Mouse (Mus musculus) testis, adult 2 months (tissue): ENCODE measurements around the gene Gm8374. TPM values are rescaled to one million over a fixed set of nuclear protein-coding genes. Genes with fewer than 3 reads are reported as not detected.
"Not testable (repeated sequence)": the region's sequence is repeated elsewhere in the genome, so short reads cannot be mapped to it uniquely, and the experiment has no call there.

ENCODE experiments used
- H3K27ac ChIP-seq: fragments of 200-500 bp; 2 replicates; pipeline ENCODE4 v1.5.1; 2012; ENCODE audit warnings: low read depth, low read length; ENCODE audit not compliant: control insufficient read depth, insufficient read depth
- H3K27me3 ChIP-seq: fragments of 200-500 bp; 2 replicates; pipeline ENCODE4 v1.6.1; 2012; ENCODE audit warnings: mild to moderate bottlenecking, low read length, moderate library complexity; ENCODE audit not compliant: control insufficient read depth, insufficient read depth
- H3K36me3 ChIP-seq: fragments of 200-500 bp; 2 replicates; pipeline ENCODE4 v1.6.1; 2012; ENCODE audit warnings: mild to moderate bottlenecking, low read length; ENCODE audit not compliant: control insufficient read depth, insufficient read depth
- H3K4me1 ChIP-seq: fragments of 200-500 bp; 2 replicates; pipeline ENCODE4 v1.6.1; 2012; ENCODE audit warnings: low read length; ENCODE audit not compliant: control insufficient read depth, insufficient read depth
- H3K4me3 ChIP-seq: fragments of 200-500 bp; 2 replicates; pipeline ENCODE4 v1.5.1; 2012; ENCODE audit warnings: low read depth, mild to moderate bottlenecking, low read length, moderate library complexity, mixed read lengths; ENCODE audit not compliant: control insufficient read depth
- polyA plus RNA-seq: library from polyadenylated mRNA; depleted of rRNA; stranded (reverse); fragments of >200 nt; gene quantifications from 2 replicates; pipeline ENCODE4 v1.2.3, GENCODE M21; 2012; rRNA removed

Gm8374 gene
- polyA plus RNA-seq, result 0.97 and 1.6 TPM in 2 replicates

DNA sequence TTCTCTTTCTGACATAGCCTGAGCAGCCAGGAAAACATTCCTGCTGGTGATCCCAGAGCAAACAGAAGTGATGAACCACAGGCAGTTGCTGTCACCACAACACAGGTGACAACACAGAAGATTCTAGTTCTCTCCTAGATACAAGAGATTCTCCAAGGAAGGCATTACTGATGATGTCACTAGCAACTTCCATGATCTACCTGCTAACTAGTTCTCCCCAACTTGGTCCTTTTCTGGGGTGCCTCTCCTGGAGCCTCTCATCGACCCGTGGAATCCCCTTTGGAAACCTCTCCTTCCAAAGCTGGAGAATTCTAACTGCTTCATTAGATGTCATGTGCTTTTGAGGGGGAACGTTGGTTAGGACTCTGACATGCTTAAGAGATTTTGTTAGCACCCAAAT is at the start of gene Gm8374:
TSS of gene Gm8374 (minus strand) at position 101 of the 400 bp plus-strand sequence.
- H3K27me3 ChIP-seq, H3K36me3 ChIP-seq, H3K27ac ChIP-seq, H3K4me3 ChIP-seq, H3K4me1 ChIP-seq: not testable (repeated sequence)

DNA sequence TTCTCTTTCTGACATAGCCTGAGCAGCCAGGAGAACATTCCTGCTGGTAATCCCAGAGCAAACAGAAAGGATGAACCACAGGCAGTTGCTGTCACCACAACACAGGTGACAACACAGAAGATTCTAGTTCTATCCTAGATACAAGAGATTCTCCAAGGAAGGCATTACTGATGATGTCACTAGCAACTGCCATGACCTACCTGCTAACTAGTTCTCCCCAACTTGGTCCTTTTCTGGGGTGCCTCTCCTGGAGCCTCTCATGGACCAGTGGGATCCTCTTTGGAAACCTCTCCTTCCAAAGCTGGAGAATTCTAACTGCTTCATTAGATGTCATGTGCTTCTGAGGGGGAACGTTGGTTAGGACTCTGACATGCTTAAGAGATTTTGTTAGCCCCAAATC is 32.6 kb downstream of the Gm8374 start, which contains the start of gene Gm5797:
TSS of gene Gm5797 (minus strand) at position 101 of the 400 bp plus-strand sequence.
- not testable (repeated sequence) for H3K36me3 ChIP-seq, H3K4me3 ChIP-seq, H3K27me3 ChIP-seq, H3K27ac ChIP-seq, H3K4me1 ChIP-seq

- not testable (repeated sequence) for H3K4me1 ChIP-seq, H3K27me3 ChIP-seq, H3K27ac ChIP-seq, H3K4me3 ChIP-seq, H3K36me3 ChIP-seq
Observed at GRCm38 (mm10) chr14:7315093-7315492, 49.8 kb downstream of the Gm8374 start.

DNA sequence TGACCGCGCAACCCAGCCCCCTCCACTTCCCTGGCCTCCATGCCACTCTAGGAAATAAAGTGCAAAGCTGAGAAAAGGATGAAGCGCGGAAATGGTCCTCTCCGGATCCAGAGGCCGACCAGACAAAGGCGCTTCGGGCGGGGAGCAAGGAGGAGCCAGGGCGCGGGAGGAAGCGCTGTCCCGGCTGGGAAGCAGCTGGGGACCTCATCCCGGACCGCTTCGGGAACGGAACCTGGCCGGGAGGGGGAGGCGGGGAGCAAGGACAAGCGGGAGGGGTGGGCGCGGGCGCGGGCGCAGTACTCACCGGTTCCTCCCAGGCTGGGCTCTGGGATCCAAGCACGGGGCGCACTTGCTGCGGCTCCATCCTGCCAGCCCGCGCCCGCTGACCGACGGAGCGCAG is 50.3 kb downstream of the Gm8374 start, which contains the start of gene Gm3739:
TSS of gene Gm3739 (minus strand) at position 389 of the 400 bp plus-strand sequence.
- H3K27ac ChIP-seq, H3K36me3 ChIP-seq: not testable (repeated sequence)

More for the DNA sequence above, 50.3 kb downstream of the Gm8374 start, which contains the start of gene Gm3739:
- H3K4me1 ChIP-seq, H3K27me3 ChIP-seq, H3K4me3 ChIP-seq: not testable (repeated sequence)

Other genes starting within 250 kb of the Gm8374 start
- 0.70 and 0.93 TPM in 2 replicates for gene Gm6676, start 239.7 kb downstream of the Gm8374 start, polyA plus RNA-seq
- gene Gm3512, start 190.6 kb downstream of the Gm8374 start, polyA plus RNA-seq, result 0.67 and 1.3 TPM in 2 replicates
- 0.70 and 0.93 TPM in 2 replicates for gene Gm16434, start 170.6 kb downstream of the Gm8374 start, polyA plus RNA-seq
- gene Gm3727, start 100.4 kb downstream of the Gm8374 start, polyA plus RNA-seq, result 1.6 TPM in 1 of 2 replicates, not detected in the other
- gene Gm3739, start 50.1 kb downstream of the Gm8374 start, polyA plus RNA-seq, result 1.8 and 2.4 TPM in 2 replicates
- 7.4 and 8.1 TPM in 2 replicates for gene Gm5797, start 32.7 kb downstream of the Gm8374 start, polyA plus RNA-seq
- 0.33 and 0.71 TPM in 2 replicates for gene Gm3755, start 85.8 kb upstream of the Gm8374 start, polyA plus RNA-seq
- 0.55 and 1.7 TPM in 2 replicates for gene Gm3752, start 118.6 kb upstream of the Gm8374 start, polyA plus RNA-seq
- gene Gm3558, start 203.4 kb upstream of the Gm8374 start, polyA plus RNA-seq, result 1.0 and 1.8 TPM in 2 replicates
- gene Gm10338, start 230.5 kb upstream of the Gm8374 start, polyA plus RNA-seq, result 12.1 and 15.5 TPM in 2 replicates